Mouse (Mus musculus) spleen, postnatal 14 days (tissue): ENCODE data around the gene Spata1.
A peak's percentile ranks its signal among the peaks of the same experiment; 100 is the strongest.

Experiments used
- DNase-seq, 2 experiments: peaks; one replicate each; pipeline ENCODE4 v3.0.0; 2021 to 2022; ENCODE audit warnings: low spot score in 2 of 2

Spata1 gene

DNA sequence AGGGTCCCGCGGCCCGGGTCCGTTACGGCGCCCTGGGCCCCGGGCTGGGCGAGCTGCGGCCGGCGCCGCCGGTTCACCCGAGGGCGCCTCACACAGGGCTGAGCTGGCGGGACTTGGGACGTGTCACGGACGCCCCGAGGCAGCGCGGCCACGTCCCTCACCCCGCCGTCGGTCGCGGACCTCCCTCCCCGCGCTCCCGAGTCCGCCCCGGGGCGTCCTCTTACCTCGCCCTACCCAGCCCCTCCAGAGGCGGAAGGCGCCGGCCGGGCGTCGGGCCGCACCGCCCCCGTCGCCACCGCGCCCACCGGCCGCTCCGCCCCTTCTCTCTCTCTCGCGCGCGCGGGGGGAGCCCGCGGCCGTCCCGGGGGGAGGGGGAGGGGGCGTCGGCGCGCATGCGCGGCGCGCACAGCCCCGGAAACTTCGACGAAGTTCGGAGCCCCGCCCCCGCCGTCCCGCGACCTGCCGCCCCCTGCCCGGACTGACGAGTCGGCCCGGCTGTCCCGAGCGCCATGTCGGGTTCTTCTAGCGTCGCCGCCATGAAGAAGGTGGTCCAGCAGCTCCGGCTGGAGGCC, at the start of gene Spata1, which contains the start of gene Gng5:
Spata1 (minus strand) TSS at position 323 of the 572 bp plus-strand sequence.
Gng5 (plus strand) TSS at position 377 of the 572 bp plus-strand sequence.
- peak; percentile 79 to 83 for DNase-seq

DNA sequence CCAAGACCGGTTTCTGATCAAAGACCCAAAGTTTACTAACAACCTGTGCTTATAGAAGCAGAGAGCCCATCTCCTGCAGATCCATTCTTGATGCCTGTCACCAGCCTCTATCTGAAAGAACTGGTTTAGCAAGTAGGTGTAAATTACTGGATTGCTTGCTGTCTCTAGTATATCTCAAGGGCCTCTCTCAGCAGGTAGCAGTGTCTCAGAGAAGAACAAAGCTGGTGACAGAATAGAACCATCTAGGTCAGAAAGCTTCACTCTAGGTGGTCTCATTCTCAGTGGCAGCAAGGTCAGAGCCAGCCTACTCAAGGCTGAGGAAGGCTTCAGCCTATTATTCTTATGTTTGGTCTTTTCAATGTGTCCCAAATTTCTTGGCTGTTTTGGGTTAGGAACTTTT, 44.1 kb upstream of the Spata1 start:
- no peak for DNase-seq

DNA sequence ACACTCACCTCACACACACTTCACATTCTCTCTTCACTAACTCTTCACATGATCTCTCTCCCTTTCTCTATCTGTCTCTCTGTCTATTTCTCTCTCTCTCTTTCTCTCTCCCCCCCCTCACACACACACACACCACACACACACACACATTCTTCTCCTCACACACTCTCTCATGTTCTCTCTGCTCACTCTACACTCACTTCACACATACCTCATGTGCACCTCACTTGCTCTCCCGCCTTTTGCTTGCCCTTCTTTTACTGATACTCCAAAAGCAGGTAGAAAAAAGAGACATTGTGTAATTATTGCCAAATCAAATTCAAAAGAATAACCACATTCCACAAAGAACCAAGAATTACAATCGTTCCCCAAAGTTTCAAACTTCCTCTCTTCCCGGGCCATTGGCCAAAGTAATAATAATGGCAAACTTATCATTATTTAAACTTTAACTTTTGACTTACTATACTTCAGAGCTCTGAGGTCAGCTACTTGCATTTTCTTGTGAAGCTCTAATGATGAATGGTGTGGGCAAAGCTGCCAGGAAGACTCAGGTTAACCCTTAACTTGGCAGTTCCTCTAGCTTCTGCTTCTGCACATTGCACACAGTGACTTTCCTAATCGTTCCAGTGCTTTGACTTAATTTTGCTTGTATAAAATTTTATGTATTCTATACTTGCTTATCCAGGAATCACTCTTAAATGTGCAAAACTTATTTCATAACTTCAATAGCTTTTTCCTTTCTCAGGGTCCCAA, 41.1 kb upstream of the Spata1 start:
- DNase-seq, result no peak

DNA sequence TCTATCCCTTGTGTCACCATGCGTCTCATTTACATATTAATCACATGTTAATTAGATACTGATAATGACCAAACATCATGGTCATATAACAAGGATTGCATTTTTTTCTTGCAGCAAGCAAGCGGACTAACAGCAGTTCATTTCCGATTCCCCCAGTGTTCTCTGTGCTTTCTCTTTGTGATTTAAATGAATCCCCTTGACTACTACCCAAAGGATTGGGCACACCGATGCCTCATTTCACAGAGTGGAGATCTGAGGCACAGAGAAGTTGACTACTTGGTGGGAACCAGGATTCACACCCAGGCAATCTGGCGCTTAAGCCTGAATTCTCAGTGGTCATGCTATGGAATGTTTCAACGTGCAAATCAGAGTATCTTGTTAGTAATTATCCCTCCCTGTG, 35.4 kb upstream of the Spata1 start:
- no peak for DNase-seq

DNA sequence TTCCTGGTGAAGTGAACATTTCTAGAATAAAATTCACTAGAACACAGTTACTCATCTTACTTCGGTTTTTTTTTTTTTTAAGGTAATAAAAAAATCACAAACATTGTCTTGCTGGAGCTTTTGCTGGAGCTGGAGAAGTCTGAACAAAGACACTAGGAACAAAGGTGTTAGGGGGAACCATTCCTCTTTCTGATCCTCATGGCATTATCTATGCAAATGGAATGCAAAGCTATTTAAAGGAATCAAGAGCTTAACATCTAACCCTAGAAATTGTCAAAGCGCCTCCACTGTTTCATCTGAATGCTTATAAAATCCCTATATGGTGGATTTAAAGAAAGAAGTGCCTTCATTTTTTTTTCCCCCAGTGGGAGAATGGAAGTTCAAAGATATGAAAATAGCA, 28.8 kb upstream of the Spata1 start:
- DNase-seq, result no peak

DNA sequence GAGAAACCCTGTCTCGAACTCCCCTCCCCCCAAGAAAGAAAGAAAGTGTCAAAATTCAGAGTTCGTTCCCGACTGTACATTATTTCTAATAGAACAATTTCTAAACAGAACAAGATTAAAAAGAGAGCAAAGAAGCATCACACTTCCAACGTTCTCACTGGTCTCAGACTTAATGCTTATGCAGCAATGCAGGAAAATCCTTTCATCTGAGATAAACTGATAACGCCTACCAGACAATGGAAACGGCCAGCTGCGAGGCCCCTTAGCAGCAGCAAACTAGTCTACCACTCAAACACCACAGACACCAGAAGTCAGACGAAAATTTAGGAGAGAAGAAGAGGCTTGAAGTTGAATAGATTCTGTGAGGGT, 22.1 kb upstream of the Spata1 start:
- DNase-seq, result no peak

DNA sequence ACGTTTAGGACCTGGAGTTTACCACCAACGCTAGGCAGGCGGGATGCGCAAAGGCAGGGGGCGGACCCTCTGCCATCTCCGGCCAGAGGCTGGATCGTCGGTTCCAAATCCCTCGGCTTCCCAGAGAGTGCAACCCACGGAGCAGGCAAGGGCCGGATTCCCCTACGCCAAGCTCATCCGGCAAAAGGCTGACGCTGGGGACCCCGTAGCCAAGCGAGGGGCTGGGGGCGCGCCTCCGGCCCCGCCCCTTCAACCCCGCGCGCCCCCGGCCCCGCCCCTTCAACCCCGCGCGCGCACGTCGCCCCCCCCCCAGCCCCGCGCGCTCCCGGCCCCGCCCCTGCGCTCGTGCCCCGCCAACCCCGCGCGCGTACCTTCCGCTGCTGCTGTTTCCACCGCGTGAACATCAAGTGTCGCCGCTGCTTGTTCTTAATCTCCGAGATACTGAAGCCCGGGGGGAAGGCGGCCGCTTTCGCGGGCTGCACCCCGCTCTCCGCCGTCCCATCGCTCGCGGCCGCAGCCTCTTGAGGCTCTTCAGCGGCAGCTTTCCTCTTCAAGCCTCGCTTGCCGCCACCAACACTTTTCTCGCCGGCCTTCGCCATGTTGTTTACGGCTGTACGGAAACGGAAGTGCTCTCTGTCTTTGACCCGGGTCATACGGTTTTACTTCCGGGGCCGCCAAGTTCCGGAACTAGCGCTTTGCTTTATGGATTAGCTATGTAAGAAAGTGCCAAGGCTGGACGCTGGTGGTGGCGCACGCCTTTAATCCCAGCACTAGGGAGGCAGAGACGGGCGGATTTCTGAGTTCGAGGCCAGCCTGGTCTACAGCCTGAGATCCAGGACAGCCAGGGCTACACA, 21.5 kb upstream of the Spata1 start, which contains the start of gene Rpf1:
Rpf1 (minus strand) TSS at position 632 of the 854 bp plus-strand sequence.
- peak; percentile 73 to 83 for DNase-seq

DNA sequence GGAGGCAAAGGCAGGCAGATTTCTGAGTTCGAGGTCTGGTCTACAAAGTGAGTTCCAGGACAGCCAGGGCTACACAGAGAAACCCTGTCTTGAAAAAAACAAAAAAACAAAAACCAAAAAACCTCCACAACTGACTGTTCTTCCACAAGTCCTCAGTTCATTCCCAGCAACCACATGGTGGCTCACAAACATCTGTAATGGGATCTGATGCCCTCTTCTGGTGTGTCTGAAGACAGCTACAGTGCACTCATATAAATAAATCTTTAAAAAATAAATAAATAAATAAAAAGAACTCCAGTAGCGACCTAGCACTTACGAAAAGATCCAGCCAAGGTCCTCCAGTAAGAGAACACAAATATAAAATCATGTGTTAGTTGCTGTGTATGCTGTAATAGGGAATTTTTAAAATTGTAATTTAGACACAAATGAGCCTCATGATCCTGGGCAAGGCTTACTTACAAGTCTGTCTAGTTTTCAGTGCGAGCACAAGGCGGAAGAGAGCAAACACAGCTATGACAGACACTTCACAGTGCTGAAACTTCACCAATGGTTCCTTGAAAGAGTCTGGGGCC, 20.8 kb upstream of the Spata1 start:
- no peak for DNase-seq

DNA sequence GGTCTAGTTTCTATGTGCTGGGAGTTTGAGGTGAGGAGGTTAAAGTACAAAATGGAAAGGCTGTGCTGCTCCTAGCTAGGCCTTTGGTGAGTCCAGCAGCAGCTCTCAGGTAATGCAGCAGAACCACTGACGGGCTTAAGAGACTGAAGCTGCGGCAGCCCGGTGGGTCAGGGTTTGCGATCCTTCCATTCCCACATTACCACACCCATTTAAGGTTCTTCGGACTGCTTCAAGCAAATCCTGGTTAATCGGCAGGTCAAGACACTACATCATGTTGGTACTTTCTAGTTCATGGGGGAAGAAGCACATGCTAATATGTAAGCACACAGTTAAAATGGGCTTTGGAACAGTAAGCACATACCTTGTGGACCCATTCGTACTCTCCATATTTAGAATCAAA, 7.2 kb upstream of the Spata1 start:
- no peak for DNase-seq

DNA sequence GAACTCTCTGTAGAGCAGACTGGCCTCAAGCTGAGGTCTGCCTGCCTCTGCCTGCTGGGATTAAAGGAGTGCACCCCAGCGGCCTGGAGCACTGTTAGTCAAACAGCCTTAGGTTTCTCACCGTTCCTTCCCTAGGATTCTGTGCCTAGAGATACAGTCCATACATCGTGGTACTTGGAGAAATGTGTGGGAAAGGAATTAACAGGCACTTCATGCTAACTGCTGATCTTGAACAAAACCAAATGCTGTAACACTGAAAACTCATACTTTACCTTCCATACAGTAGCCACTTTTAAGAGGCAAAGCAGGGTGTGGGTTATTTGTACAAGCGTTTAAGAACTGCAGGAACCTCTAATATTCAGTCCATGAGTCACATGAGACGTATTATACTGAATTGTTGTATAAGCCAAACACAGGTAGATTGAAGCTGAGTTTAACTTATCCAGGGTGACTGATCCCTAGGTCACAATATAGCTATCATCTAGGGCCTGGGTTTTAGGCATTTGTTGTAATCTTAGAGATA, 2.1 kb upstream of the Spata1 start:
- DNase-seq, result no peak

DNA sequence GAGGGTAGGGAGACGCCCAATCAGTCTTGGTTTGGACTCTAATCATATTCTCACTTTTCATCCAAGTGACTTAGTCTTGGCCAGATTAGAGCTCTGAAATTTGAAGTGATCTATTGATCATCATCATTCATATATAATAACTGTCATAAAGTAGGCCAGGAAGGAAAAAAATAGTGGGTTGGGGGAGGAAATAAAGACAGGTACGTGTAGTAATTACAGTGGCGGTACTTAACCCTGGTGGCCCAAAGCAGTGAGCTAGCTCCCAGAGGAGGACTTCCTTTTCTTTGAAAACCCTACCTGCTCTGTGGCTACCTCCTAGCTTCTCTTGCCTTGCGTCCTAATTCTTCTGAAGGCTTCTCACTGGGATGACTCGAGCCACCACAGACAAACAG, 1.3 kb upstream of the Spata1 start:
- DNase-seq, result no peak

DNA sequence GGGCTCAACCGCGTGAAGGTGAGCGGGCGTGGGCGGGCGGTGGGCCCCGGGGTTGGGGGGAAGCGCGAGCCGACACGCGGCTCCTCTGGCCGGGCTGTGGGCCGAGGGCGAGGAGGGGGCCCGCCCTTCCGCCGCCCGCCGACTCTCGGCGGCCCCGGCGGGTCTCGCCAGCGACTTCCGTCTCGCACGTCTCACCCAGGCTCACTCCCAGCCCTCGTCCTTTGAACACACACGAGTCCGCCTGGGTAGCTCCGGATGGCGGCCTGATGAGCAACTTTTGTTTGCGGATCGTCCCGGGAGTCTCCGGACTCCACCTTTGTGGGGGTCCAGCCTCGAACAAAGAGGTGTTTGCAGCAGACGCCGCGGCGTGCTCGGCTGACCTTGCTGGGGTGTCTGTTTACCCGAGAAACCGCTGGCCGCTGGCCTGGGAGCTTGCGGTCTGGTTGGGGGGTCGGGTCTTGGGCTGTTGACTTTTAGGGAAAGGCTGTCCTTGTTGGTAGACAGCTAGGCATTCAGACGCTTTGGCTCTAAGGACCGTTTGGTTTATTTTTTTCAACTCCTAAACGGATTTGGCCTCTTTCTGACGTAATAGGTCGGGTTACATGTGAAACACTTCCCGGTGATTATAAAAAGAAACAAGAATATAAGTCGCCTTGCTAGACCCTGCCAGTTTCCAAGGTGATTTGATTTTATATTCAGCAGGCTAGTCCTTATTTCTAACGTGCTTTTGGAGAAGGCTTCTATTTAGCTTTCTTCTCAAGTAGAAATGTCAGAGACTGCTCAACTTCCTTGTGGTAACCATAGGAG, 653 bp upstream of the Spata1 start:
- peak; percentile 44 to 55 for DNase-seq

DNA sequence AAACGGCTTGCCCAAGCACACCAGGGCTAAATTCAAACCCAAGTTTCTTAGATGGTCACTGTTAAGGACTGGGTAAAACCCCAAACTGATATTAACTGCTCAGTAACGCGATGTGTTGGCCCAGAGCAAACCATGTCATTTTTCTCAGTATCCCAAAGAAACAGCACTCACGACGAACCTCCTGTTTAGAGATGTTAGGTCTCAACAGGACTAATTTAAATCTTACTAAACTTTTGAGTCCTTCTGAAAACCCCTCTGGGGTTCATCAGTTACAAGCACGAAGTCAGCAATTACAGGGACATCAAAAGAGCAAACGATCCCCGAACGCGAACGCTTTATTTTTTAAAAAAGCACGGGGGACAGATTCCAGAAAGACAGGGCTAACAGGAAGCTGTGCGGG, 564 bp downstream of the Spata1 start:
- DNase-seq, result no peak

DNA sequence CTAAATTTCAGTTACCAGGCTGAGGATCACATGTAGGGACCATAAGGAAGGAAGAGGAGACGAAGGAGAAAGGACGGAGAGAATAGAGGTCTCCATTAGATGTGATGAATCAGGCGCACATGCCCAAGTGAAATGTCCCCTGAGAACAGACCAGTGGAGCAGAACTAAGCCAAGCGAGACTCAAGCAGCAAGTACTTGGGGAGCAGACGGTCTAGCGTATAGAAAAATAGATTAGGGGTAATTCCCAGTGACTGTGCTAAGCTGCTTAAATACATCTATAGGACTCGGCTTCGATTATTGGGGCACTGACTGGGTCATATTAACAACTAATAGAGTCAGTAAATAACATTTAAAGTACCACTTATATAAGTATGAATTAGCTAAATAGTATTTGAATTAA, 4.6 kb downstream of the Spata1 start:
- no peak for DNase-seq

DNA sequence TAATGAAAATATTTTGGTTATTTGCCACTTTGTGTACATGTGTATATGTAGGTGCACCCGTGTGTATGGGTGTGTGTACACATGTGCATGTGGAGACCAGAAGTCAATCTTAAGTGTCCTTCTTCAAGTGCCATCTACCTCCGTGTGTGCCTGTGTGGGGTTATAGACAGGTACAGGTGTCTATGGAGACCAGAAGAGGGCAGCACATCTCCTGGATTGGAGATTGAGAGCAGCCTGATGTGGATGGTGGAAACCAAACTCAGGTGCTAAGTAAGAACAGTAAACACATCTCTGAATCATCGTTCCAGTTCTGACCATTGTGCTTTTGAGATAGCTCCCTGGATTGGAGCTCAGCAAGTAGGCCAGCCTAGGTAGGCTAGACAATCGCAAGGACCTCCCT, 13.1 kb downstream of the Spata1 start:
- no peak for DNase-seq

DNA sequence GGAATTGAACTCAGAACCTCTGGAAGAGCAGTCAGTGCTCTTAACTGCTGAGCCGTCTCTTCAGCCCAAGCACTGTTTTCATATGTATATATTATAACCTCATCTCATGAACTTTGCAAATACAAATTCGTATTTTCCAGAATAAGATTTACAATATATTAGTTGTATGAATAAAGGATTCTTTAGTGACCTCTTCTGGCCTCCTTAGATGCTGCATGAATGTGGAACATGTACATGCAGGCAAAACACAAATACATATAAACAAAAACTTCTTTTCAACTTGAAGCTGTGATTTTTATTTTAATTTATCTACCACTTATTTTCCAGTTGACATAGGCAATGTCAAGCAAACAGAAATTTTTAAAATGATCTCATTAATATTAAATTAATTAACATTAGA, 17.5 kb downstream of the Spata1 start:
- DNase-seq, result no peak

DNA sequence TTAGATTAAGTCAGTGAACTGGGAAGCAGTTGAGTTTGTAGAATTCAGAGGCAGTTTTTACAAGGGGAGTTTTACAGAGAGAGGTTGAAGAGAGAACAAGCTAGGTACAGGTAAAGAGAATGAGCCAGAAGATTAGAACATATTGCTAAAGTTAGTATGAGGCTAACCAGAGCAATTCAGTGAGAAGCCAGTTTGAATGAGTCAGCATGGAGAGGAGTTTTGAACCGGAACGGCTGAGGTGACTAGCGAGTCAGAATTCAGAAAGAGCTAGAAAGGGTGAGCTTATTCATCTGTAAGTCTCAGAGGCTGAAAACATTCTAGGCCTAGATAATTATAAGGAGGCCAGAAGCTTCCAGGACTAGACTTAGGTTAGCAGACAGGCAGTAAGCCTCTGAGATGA, 25.1 kb downstream of the Spata1 start:
- DNase-seq, result no peak

DNA sequence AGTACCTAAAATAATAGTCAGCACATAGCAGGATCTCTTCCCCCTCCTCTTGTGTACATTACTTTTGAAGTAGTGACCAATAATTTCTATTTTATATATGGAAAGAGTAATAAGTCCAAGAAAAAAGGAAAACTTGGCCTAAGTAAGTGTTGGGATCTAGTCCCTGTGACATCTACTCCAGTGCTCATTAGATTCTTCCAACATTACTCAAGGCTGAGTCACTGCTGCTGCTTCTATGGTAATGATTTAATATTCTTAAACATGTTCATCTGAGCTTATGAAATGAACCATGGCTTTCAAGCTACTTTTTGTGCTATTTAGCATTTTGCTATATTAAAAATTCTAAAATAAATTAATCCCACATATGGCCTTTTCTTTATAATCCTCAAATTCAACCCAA, 25.8 kb downstream of the Spata1 start:
- no peak for DNase-seq

DNA sequence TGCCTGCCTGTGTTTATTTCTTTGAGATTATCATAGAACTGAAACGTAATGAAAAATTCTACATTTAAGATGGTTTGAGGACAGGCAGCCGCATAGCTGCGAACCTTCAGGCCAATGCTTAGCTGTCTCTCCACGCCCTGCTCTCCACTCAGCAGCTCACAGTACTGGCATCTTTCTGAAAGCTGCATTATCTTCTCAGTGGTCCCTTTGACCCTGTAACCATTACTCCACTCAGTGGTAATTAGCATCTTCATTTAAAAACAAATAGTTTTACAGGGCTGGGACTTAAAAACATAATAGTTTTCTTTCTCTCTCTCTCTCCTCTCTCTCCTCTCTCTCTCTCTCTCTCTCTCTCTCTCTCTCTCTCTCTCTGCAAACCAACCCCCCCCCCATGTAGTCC, 26.9 kb downstream of the Spata1 start:
- DNase-seq, result no peak

DNA sequence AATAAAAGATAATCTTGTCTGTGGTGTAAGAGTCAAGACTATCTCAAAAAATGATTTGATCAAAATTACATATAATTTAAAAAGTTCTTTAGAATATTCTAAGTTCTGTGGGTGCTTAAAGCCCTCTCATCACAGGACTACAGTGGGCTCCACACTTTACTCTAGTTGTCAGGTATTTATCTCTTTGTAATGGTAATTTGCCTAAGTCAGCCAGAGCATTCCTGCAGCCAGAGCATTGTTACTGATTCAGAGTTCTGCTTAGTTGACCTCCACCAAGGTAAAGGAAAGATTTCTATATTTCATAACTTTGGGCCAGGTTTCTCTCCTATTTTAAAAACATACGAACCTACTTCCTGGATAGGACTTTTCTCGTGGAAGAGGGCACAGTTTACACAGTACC, 30.3 kb downstream of the Spata1 start:
- no peak for DNase-seq

DNA sequence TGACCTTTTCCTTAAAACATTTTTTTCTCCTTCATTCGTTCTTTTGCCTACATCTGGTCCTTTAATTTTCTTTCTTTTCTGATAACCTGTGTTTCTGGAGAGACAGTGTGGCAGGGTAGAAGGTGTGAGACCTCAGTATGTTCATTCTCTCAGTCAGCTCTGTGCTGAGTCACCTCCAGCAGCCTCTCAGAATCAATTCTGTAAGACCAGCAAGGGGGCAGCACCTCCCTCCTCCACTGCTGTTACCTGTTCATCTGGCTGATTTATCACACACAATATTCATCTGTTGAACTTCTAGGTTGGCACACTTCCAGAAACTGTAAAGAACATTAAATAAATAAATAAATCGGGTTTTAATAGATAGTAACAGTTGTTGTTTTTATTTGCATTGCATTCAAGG, 36.6 kb downstream of the Spata1 start:
- DNase-seq, result no peak
